Comparison of ENCODE assay signal across 7 mouse cellular contexts in genomic region chr3:108165532-108166315, GRCm38 (mm10). TPM values are rescaled to one million over a fixed set of nuclear protein-coding genes. Genes with fewer than 3 reads are reported as not detected.
DNase-seq lines count a peak whose midpoint lies in the region; ATAC-seq and TF ChIP-seq lines count a peak whose summit lies in the region.

No protein-coding gene starts in this region.

- H3K4me2 ChIP-seq in lung, embryonic 16.5 days (ENCODE audit: low read depth, low read length), result no peak overlapping the region
- no peak overlapping the region for H3K4me2 ChIP-seq in embryonic facial prominence, embryonic 14.5 days (ENCODE audit: low read depth, low read length)
- peak overlapping the region; percentile 13 for H3K4me2 ChIP-seq in hindbrain, embryonic 12.5 days (replicated peaks)
- peak overlapping the region; percentile 47; the same call in 1 of the 2 replicates for H3K4me2 ChIP-seq in neural tube, embryonic 12.5 days (replicated peaks)

- H3K4me3 ChIP-seq in lung, embryonic 16.5 days (ENCODE audit: low read length), result no peak overlapping the region
- no peak overlapping the region for H3K4me3 ChIP-seq in lung, adult 2 months (replicated peaks; ENCODE audit: extremely low read depth, low read depth, low read length)
- H3K4me3 ChIP-seq in embryonic facial prominence, embryonic 14.5 days (ENCODE audit: low read depth, low read length), result no peak overlapping the region
- H3K4me3 ChIP-seq in hindbrain, embryonic 12.5 days, result no peak overlapping the region
- H3K4me3 ChIP-seq in neural tube, embryonic 12.5 days, result no peak overlapping the region

- ATAC-seq in lung, embryonic 16.5 days (ENCODE audit: low read depth), result peak; percentile 21; the same call in 1 of the 2 replicates
- ATAC-seq in embryonic facial prominence, embryonic 14.5 days (ENCODE audit: low read depth), result peak; percentile 23
- peak; percentile 23 for ATAC-seq in hindbrain, embryonic 12.5 days (ENCODE audit: low FRiP score)
- 0 out of 2 replicates have a peak, but pooled peaks have one; percentile 5 for ATAC-seq in neural tube, embryonic 12.5 days (ENCODE audit: low FRiP score, low read depth)

- TF ChIP-seq POLR2A in lung, adult 2 months (IDR thresholded peaks at IDR 0.05; ENCODE audit: borderline replicate concordance, extremely low read depth, low read depth, low read length), result no peak

- H3K27ac ChIP-seq in lung, embryonic 16.5 days (ENCODE audit: low read length), result no peak overlapping the region
- peak overlapping the region; percentile 31; the same call in 1 of the 2 replicates for H3K27ac ChIP-seq in embryonic facial prominence, embryonic 14.5 days (replicated peaks; ENCODE audit: low read depth, low read length)
- H3K27ac ChIP-seq in hindbrain, embryonic 12.5 days, result peak overlapping the region; percentile 86
- H3K27ac ChIP-seq in neural tube, embryonic 12.5 days, result peak overlapping the region; percentile 59

- H3K4me1 ChIP-seq in lung, embryonic 16.5 days (replicated peaks; ENCODE audit: control insufficient read depth, insufficient read depth, low read length), result peaks cover 3% of the 10 kb centered on the region; the same call in 1 of the 2 replicates
- H3K4me1 ChIP-seq in lung, adult 2 months (ENCODE audit: control insufficient read depth, insufficient read depth, low read length), result no peaks in the 10 kb centered on the region
- H3K4me1 ChIP-seq in embryonic facial prominence, embryonic 14.5 days (ENCODE audit: control insufficient read depth, insufficient read depth, low read length), result peaks cover 26% of the 10 kb centered on the region
- peaks cover 47% of the 10 kb centered on the region for H3K4me1 ChIP-seq in hindbrain, embryonic 12.5 days
- peaks cover 38% of the 10 kb centered on the region for H3K4me1 ChIP-seq in neural tube, embryonic 12.5 days

- H3K9ac ChIP-seq in lung, embryonic 16.5 days (ENCODE audit: low read length), result no peak overlapping the region
- no peak overlapping the region for H3K9ac ChIP-seq in embryonic facial prominence, embryonic 14.5 days (ENCODE audit: low read depth, low read length)
- peak overlapping the region; percentile 32; the same call in 1 of the 2 replicates for H3K9ac ChIP-seq in hindbrain, embryonic 12.5 days
- 0 out of 2 replicates have a peak overlapping the region, but pooled peaks have one; percentile 17 for H3K9ac ChIP-seq in neural tube, embryonic 12.5 days

- WGBS in lung, embryonic 16.5 days, result 52% methylated on average over 10 of the region's 10 CpGs
- WGBS in lung, adult 2 months, result 59% methylated on average over 10 of the region's 10 CpGs
- WGBS in embryonic facial prominence, embryonic 14.5 days, result 25% methylated on average over 10 of the region's 10 CpGs
- WGBS in hindbrain, embryonic 12.5 days, result 17% methylated on average over 10 of the region's 10 CpGs
- WGBS in neural tube, embryonic 12.5 days, result 24% methylated on average over 10 of the region's 10 CpGs

- no peak for DNase-seq in lung, adult 2 months
- DNase-seq in embryonic facial prominence, embryonic 14.5 days (ENCODE audit: low spot score), result peak; percentile 36
- no peak for DNase-seq in frontal cortex, postnatal 10 days (ENCODE audit: low spot score in 2 of 2)
- no peak for DNase-seq in right cerebral cortex, adult 18-20 months

- no peaks in the 10 kb centered on the region for H3K36me3 ChIP-seq in lung, embryonic 16.5 days (ENCODE audit: control insufficient read depth, insufficient read depth, low read length)
- no peaks in the 10 kb centered on the region for H3K36me3 ChIP-seq in embryonic facial prominence, embryonic 14.5 days (ENCODE audit: control insufficient read depth, insufficient read depth, low read length)
- no peaks in the 10 kb centered on the region for H3K36me3 ChIP-seq in hindbrain, embryonic 12.5 days
- H3K36me3 ChIP-seq in neural tube, embryonic 12.5 days, result no peaks in the 10 kb centered on the region

- H3K9me3 ChIP-seq in lung, embryonic 16.5 days (ENCODE audit: control insufficient read depth, low read length), result no peaks in the 10 kb centered on the region
- H3K9me3 ChIP-seq in embryonic facial prominence, embryonic 14.5 days (ENCODE audit: control insufficient read depth, low read length), result no peaks in the 10 kb centered on the region
- H3K9me3 ChIP-seq in hindbrain, embryonic 12.5 days (replicated peaks), result no peaks in the 10 kb centered on the region
- no peaks in the 10 kb centered on the region for H3K9me3 ChIP-seq in neural tube, embryonic 12.5 days

- peaks cover 2% of the 10 kb centered on the region for H3K27me3 ChIP-seq in lung, embryonic 16.5 days (ENCODE audit: control insufficient read depth, insufficient read depth, low read depth, low read length)
- no peaks in the 10 kb centered on the region for H3K27me3 ChIP-seq in embryonic facial prominence, embryonic 14.5 days (replicated peaks; ENCODE audit: control insufficient read depth, insufficient read depth, low read length)
- H3K27me3 ChIP-seq in hindbrain, embryonic 12.5 days, result no peaks in the 10 kb centered on the region
- H3K27me3 ChIP-seq in neural tube, embryonic 12.5 days (replicated peaks), result no peaks in the 10 kb centered on the region

- TF ChIP-seq CTCF in lung, adult 2 months (IDR thresholded peaks at IDR 0.05; ENCODE audit: insufficient read depth, low read length), result no peak

RNA-seq across cellular contexts. Expression of gene Gpr61, which starts 11.0 kb away (rescaled TPM):
- 0.04 TPM in 1 of 2 replicates, not detected in the other for polyA plus RNA-seq in lung, embryonic 16.5 days (2015; fragmentation: Nextera tagmentation; extraction: Ambion mirVana)
- not detected in 2 replicates for polyA plus RNA-seq in lung, adult 2 months (2012; rRNA removed)
- polyA plus RNA-seq in embryonic facial prominence, embryonic 14.5 days (2014; fragmentation: Nextera tagmentation; extraction: Ambion mirVana), result 0.42 and 0.45 TPM in 2 replicates
- 0.72 and 1.2 TPM in 2 replicates for polyA plus RNA-seq in hindbrain, embryonic 12.5 days (2016; fragmentation: Nextera tagmentation; extraction: Ambion mirVana)
- 1.8 and 2.0 TPM in 2 replicates for polyA plus RNA-seq in neural tube, embryonic 12.5 days (2016; fragmentation: Nextera tagmentation; extraction: Ambion mirVana)

RNA-seq across cellular contexts. Expression of gene Gnai3, which starts 19.8 kb away (rescaled TPM):
- polyA plus RNA-seq in lung, embryonic 16.5 days (2015; fragmentation: Nextera tagmentation; extraction: Ambion mirVana), result 151 and 162 TPM in 2 replicates
- polyA plus RNA-seq in lung, adult 2 months (2012; rRNA removed), result 15.9 and 29.5 TPM in 2 replicates
- polyA plus RNA-seq in embryonic facial prominence, embryonic 14.5 days (2014; fragmentation: Nextera tagmentation; extraction: Ambion mirVana), result 157 and 172 TPM in 2 replicates
- polyA plus RNA-seq in hindbrain, embryonic 12.5 days (2016; fragmentation: Nextera tagmentation; extraction: Ambion mirVana), result 193 and 201 TPM in 2 replicates
- 174 and 189 TPM in 2 replicates for polyA plus RNA-seq in neural tube, embryonic 12.5 days (2016; fragmentation: Nextera tagmentation; extraction: Ambion mirVana)

RNA-seq across cellular contexts. Expression of gene Amigo1, which starts 20.4 kb away (rescaled TPM):
- 2.3 and 2.4 TPM in 2 replicates for polyA plus RNA-seq in lung, embryonic 16.5 days (2015; fragmentation: Nextera tagmentation; extraction: Ambion mirVana)
- 22.3 and 27.1 TPM in 2 replicates for polyA plus RNA-seq in lung, adult 2 months (2012; rRNA removed)
- 5.1 and 5.3 TPM in 2 replicates for polyA plus RNA-seq in embryonic facial prominence, embryonic 14.5 days (2014; fragmentation: Nextera tagmentation; extraction: Ambion mirVana)
- 10.7 and 13.1 TPM in 2 replicates for polyA plus RNA-seq in hindbrain, embryonic 12.5 days (2016; fragmentation: Nextera tagmentation; extraction: Ambion mirVana)
- 17.7 and 20.0 TPM in 2 replicates for polyA plus RNA-seq in neural tube, embryonic 12.5 days (2016; fragmentation: Nextera tagmentation; extraction: Ambion mirVana)

RNA-seq across cellular contexts. Expression of gene Cyb561d1, which starts 35.3 kb away (rescaled TPM):
- polyA plus RNA-seq in lung, embryonic 16.5 days (2015; fragmentation: Nextera tagmentation; extraction: Ambion mirVana), result 3.1 and 3.4 TPM in 2 replicates
- 8.1 and 11.4 TPM in 2 replicates for polyA plus RNA-seq in lung, adult 2 months (2012; rRNA removed)
- 1.9 and 2.7 TPM in 2 replicates for polyA plus RNA-seq in embryonic facial prominence, embryonic 14.5 days (2014; fragmentation: Nextera tagmentation; extraction: Ambion mirVana)
- 5.0 and 5.6 TPM in 2 replicates for polyA plus RNA-seq in hindbrain, embryonic 12.5 days (2016; fragmentation: Nextera tagmentation; extraction: Ambion mirVana)
- 5.0 and 6.0 TPM in 2 replicates for polyA plus RNA-seq in neural tube, embryonic 12.5 days (2016; fragmentation: Nextera tagmentation; extraction: Ambion mirVana)

RNA-seq across cellular contexts. Expression of gene Atxn7l2, which starts 45.0 kb away (rescaled TPM):
- polyA plus RNA-seq in lung, embryonic 16.5 days (2015; fragmentation: Nextera tagmentation; extraction: Ambion mirVana), result 12.9 and 13.4 TPM in 2 replicates
- polyA plus RNA-seq in lung, adult 2 months (2012; rRNA removed), result 8.6 and 10.5 TPM in 2 replicates
- 15.6 and 20.2 TPM in 2 replicates for polyA plus RNA-seq in embryonic facial prominence, embryonic 14.5 days (2014; fragmentation: Nextera tagmentation; extraction: Ambion mirVana)
- 27.6 and 29.6 TPM in 2 replicates for polyA plus RNA-seq in hindbrain, embryonic 12.5 days (2016; fragmentation: Nextera tagmentation; extraction: Ambion mirVana)
- 28.8 and 30.4 TPM in 2 replicates for polyA plus RNA-seq in neural tube, embryonic 12.5 days (2016; fragmentation: Nextera tagmentation; extraction: Ambion mirVana)

Comparison
In these comparisons a context has a peak if more than half of its experiments do, and no peak if none do; other contexts are left out.
1. H3K4me2 ChIP-seq: peak in hindbrain, embryonic 12.5 days (single experiment) and neural tube, embryonic 12.5 days (single experiment); none in lung, embryonic 16.5 days (single experiment) and embryonic facial prominence, embryonic 14.5 days (single experiment).
2. H3K9ac ChIP-seq: peak in hindbrain, embryonic 12.5 days (single experiment) and neural tube, embryonic 12.5 days (single experiment); none in lung, embryonic 16.5 days (single experiment) and embryonic facial prominence, embryonic 14.5 days (single experiment).
3. Peak in every context shown above with its lines, with median percentiles within 50 percentile points of each other: ATAC-seq.